Mouse (Mus musculus): ENCODE measurements around the gene Dcxr.

Dcxr gene

DNA sequence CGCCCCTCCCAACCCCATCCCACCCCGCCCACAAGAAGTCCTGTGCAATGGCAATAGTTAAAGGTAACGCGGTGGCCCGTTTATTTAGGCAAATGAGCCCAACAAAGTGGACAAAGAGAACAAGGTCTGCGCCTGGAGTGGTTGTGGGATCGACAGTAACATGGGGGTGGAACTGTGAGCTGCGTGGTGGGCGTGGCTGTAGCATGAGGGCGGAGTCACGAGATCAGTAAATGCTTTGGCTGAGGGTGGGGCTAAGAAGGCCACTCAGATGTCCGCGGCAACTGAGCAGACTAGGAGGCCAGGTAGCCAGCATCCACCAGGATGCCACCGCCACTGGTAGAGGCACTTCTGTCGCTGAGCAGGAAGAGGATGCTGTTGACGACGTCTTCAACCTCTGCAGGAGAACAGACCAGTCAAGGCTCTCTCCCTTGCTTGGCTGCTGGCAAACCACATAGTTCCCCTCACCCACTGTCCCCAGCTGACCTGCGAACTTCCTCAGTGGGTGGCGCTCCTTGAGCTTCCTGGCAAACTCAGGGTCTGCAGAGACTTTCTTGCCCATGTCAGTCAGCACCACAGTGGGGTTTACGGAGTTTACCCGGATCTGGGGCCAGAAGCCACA, 2.5 kb upstream of the Dcxr start:
- DNase-seq, result peak; percentile 41 to 45

DNA sequence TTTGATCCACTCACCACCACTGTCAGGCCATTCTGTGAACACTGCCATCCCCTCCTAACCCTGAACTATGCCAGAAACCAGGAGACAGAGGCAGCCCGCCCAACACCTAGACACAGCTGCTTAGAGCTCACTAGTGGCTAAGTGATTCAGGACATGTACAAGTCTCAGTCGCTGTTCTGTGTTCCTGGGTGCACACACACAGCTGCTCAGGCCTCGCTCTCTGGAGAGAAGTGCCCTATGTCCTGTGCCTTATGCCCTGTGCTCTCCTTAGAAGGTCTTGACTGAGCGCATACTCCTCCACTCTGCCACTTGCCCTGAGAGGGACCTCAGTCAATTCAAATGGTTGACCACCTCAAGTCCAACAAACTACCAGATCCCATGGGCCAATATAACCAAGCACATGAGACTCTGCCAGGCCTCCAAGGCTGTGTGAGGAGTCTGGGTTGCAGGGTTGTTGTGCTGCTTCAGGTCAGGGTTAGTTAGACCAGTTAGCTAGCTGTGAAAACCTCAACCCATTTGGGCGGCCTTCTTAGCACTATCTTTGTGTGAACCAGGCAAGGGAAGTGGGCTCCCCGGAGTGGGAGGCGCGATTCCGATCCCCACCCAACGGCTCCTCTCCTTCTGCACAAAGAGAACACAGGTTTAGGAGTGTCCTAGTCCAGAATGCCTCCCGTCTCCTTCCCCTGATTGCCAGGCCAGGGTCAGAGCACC, 1.6 kb upstream of the Dcxr start:
- peak in 1 of 2 experiments; percentile 7 for DNase-seq

DNA sequence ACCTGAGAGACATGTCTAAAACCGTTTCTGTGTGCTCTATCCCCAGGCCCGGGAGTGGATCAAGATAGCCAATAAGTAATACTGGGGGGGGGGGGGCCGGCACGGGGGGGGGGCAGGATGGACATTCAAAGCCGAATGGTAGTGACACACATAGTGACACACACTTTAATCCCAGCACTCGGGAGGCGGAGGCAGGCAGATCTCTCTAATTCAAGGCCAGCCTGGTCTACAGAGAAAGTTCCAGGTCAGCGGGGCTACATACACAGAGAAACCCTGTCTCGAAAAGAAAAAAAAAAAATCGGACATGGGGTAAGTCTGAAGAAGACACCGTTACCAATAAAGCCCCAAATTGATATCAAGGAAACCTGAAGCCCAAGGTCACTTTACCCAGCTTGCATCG, 483 bp upstream of the Dcxr start:
- no peak for DNase-seq

DNA sequence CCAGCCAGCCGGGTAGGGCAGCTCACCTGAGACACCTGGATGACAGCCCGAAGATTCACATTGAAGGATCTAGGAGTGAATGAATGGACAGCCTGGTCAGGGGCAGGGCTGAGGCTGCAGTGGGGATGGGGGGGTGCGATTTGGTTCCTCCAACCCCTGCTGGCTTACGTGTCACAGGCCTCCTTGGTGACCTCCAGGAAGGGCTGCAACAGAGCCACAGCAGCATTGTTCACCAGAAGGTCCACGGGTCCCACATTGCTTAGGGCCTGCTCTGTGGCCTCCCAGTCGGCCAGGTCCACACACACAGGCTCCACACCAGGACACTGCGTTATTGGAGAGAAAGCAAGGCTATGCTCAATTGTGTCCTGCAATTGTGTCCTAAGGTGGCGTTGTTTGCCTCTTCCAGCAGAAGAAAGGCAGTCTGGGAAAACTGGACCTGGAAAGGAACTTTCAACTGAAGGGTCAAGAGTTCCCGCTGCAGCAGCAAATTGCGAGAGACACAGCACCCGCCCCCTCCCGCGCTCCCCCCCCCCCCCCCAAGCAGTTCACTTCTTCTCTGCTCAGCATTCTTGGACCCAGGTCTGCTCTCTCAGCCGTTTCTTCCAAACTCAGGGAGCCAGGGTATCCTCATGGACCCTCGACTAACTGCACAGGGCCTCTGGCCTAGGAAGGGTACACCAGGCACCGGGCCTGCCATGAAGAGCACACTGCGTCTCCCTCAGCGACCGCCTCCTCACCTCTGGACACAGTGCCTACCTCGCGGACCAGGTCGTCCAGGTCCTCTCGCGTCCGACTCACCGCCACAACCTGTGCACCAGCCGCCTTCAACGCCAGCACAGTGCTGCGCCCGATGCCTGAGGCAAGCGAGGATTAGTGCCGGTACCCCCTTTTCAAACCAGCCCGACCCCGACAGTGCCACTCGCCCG, 575 bp downstream of the Dcxr start:
- no peak for DNase-seq

DNA sequence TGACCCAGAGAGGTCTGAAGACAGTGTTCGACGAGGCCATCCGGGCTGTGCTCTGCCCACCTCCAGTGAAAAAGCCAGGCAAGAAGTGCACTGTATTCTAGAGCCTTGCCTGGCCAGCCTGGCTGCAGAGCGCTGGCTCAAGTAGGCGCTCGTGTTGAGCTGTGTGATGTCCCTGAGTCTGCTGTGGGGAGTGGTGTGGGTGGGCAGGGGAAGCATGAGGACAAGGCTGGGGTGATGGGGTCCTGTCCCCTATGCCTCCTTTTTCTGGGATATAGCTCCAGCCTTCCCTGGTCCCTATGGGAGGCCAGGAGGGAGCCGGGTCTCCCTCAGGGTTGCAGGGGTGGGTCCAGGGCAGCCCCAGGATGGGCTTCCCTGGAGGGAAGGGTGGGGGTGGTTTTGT, 3.6 kb downstream of the Dcxr start:
- no peak for DNase-seq

DNA sequence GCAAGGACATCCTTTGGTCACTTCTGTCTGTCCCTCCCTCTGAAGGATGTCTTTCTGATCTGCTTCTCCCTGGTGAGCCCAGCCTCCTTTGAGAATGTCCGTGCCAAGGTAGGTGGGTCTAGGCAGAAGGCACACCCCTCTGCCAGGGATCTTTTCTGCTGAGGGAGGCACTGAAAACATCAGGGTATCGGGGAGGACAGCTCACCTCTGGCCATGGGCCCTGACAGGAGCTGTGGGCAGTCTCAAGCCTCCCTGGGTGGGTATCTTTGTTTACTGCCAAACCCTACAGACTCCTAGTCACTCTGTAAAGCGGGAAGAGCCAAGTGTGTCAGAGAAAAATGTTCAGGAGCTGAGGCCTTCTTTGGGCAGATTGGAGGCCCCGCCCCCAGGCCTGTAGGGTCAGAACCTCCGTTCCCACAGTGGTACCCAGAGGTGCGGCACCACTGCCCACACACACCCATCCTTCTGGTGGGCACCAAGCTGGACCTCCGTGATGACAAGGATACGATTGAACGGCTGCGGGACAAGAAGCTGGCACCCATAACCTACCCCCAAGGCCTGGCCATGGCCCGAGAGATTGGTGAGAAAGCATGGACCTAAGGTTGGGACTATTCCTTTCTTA, 4.2 kb downstream of the Dcxr start:
- peak in 1 of 2 experiments; percentile 10 for DNase-seq

DNA sequence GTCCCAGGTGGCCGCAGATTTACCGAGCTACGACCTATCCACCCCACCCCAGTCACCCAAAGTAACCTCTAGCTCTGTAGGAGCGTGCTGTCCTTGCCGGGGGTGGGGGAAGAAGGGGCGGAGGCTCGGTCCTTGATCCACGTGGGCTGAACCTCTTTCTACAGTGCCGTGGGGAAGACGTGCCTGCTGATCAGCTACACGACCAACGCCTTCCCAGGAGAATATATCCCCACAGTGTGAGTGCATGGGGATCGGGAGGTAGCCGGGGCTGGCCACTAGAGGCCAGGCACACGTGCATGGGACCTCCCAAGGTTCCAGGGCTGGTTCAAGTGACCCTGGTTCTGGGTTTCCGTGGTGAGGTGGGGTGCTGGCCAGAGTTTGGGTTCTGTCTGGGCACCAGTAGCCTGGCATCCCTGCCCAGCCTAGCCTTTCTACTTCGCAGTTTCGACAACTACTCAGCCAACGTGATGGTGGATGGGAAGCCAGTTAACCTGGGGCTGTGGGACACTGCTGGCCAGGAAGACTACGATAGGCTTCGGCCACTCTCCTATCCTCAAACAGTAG, 4.9 kb downstream of the Dcxr start:
- DNase-seq, result no peak

DNA sequence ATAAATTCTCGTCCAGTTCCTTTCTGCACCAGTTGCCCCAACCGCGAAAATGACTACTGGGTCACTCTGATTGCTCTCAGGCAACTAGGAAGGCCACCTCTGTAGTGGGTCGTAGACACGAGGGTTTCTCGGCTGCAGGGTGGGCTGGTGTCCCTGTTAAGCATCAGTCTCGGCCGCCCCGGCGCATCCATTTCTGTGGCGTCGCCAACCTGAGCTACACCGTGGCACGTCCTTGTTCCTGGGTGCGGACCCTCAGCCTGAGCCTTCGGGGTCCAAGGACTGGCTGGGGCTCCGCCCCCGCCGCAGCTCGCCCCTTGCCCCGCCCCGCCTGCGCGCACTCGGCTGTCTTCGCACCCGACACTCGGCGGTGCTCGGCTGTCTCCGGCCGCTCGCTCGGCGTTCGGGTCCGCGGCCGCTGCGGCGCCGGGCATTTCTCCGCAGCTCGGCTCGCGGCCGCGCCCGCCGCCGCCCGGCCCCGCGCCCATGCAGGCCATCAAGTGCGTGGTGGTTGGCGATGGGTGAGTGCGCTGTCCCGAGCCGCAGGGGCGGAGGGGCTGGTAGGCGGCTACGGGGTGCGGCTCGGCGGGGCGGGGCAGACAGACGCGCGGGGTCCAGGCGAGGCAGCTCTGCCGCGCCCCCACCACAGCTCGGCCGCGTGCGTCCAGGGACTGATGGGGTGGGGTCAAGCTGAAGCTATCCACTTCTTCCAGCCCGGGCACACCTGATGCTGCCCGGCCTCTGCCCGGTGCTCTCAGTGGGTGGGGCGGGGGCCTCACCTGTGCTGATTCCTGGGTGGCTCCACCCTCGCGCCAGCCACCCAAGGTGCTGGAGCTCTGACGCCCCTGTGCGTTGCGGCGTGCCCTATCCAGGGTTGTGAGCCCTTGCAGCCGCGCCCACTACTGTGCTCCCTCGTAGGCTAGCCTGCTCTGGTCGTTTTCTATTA, 5.7 kb downstream of the Dcxr start, which contains the start of gene Rac3:
Rac3 (plus strand) TSS at position 347 of the 943 bp plus-strand sequence.
- DNase-seq, result peak; percentile 90 to 93

DNA sequence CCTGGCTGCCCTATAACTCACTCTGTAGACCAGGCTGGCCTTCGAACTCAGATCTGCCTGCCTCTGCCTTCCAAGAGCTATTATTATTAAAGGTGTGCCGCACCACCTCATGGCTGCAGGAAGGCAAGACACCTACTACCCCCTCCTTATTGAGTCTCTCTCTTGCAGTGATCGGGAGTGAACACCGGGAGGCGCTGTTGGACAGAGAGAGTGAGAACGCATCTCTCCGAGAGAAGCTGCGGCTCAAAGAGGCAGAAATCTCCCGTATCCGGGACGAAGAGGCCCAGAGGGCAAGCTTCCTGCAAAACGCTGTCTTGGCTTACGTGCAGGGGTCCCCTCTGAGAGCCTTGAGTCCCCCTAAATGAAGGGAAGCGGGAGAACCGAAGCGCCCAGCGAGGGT, 6.6 kb downstream of the Dcxr start:
- peak; percentile 96 to 98 for DNase-seq

DNA sequence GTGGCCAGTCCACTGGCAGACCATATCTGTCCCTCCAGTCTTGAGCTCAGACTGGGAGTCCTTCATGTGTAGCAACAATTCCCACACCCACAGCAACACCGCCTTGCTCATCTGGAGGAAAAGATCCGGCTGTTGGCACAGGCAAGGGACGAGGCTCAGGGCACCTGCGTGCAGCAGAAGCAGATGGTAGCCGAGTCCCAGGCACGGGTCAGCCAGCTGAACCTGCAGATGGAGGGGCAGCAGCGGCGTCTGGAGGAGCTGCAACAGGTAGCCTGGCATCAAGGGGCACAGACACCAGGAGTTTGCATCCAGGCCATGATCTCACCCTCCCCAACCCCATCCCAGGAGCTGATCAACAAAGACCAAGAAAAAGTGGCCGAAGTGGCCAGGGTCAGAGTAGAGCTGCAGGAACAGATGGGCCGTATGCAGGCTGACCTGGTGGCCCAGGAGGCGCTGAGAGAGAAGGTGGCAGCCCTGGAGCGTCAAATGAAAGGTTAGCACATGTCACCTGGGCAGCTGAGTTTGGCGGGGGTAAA, 7.2 kb downstream of the Dcxr start:
- DNase-seq, result peak; percentile 40 to 45

DNA sequence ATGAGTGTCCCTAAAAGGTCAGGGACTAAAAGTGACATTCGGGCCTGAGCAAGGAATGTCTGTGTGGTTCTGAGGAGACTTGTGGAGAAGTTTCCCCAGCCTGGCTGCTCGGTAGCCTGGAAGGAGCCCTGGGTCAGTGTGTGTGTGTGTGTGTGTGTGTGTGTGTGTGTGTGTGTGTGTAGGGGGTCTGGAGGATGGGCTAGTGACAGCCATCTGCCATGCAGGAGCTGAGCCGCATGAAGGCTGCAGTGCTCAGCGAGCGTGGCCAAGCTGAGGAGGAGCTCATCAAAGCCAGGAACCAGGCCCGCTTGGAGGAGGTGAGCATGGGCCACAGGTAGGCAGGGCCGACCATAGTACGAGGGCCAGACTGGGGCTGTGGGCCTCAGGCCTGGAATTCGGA, 7.8 kb downstream of the Dcxr start:
- peak; percentile 46 to 59 for DNase-seq

DNA sequence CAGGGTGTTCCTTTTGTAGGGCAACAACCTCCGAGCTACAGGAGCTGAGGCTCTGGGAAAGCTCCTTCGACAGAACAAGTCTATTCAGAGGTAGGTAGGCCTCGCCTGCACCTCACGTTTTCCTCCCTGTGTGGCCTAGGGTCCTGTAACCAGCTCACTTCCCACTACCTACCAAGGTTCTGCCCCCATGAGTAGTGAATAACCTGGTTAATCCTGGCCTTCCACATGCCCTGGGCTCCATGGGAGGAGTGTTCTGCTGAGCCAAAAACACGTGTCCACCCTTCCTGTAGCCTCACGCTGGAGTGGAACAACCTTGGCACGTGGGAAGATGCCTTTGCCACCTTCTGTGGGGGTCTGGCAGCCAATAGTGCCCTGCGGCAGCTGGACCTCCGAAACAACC, 11.9 kb downstream of the Dcxr start:
- DNase-seq, result no peak

DNA sequence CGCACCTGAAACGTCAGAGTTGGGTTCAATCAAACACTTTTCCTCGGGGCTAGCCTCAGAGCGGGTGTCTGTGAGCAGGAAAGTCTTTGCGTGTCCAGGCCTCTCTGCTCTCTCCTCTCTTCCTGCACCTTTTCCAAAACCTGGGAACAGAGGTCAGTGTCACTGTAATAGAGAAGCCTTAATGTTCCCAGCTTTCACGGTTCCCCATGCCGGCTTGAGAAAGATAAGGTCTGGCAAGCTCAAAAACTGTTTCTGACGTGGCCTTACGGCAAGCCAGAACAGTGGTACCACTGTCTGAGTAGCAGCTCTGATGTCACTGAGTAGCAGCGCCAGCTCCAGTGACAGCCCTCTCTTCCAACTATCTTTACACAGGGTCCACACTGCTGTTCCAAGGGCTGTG, 12.5 kb downstream of the Dcxr start:
- no peak for DNase-seq

DNA sequence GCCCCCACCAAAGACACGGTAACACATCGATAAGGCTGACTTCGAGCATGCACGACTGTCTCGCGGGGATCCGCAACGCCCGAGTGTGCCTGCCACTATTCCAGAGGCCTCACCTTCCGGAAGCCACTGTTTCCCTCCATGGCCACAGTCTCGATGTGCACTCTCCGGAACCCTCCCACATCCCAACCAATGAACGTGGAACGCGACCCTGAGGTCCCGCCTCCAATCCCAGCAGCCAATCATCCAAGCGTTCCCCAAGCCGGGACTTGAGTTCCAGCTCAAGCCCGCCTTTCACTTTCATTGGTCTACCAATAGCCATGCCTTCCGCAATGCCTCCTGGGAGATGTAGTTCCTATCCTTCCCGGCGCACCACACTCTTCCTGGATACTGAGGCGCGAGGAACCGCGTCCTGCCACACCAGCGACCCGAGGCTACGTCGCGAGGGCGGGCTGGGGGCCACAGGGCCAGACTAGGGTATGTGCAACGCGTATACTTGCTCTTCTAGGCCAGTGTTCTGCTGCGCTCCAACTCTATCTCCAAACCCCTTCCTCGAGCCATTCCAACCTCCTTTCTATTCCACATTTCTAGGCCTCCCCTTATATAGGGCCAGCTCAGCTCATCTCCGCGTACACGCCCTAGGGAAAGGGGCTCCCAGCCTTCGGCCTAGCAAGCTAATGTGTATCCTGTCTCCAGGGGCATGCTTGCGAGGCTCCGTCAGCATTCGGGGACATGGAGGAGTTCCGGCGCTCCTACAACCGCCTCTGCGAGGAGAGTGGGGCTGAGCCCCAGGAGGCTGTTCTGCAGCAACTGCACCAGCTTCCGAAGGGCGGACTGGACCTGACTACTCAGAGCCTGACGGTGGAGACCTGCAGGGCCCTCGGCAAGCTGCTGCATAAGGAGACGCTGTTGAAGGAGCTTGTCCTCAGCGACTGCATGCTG, 13.2 kb downstream of the Dcxr start, which contains the start of the genes Cenpx and Lrrc45:
Cenpx (minus strand) TSS at position 159 of the 939 bp plus-strand sequence.
Lrrc45 (plus strand) TSS at position 346 of the 939 bp plus-strand sequence.
- peak; percentile 97 to 98 for DNase-seq

DNA sequence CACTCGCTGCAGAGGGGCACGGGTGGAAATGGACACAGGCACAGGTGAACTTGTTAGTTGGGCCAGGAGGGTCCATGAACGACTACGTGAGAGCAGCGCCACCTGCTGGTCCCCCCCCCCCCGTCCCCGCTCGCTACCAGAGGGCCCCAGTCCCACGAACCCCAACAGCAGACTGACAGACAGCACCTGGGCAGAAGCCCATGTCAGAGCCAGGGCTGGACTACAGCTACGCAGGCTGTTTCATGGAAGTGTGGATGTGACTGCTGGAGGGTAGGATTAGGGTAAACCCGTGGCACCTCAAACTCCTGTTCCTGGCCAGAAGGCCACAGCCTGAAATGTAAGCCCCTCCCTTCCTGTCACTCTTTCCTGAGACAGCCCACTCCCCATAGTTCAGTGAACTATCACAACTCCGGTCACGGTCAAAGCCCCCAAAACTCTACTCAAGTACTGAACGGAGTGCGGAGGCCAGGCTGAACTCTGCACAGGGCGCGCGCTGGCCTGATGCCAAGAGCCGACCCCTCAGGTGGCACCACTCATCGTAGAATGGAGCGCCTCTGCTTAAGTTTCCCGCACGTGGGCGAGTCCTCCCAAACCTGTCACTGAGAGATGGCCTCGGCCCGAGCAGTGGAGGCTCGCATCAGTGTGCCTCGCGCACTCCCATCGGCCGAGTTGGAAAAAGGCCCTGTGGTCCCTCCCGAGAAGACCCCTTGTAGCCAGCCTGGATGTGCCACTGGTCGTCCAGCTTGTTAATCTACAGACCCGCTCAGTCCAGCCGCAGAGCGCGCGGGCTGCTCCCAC, 14.1 kb downstream of the Dcxr start:
- peak; percentile 72 to 78 for DNase-seq

DNA sequence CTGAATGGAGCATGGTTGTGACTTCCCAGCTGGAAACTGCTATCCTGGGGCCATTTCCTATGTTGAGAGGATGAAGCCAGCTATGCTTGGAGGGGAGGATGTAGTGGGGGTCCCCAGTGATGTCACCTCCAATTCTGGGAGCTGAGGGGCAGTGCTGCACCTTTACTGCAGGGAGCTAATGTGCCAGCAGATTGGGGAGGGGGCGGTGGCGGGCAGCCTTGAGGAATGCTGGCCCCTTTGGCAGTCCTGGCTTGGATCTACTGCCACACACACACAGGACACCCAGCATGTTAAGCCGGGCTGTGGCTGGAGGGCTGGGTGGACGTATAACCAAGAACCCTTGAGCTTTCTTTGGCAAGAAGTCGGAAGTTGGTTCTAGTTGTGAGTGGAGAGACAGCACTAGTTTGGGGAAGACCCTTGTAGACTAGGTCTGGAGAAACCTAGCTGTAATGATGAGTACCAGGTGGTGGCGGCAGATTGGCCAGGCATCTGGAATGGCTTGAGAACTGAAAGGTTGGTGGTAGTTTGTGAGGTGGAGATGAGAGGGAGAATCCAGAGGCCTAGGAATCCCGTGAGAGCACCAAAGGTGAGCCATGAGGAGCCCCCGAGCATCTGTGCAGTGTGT, 15.0 kb downstream of the Dcxr start:
- DNase-seq, result no peak

DNA sequence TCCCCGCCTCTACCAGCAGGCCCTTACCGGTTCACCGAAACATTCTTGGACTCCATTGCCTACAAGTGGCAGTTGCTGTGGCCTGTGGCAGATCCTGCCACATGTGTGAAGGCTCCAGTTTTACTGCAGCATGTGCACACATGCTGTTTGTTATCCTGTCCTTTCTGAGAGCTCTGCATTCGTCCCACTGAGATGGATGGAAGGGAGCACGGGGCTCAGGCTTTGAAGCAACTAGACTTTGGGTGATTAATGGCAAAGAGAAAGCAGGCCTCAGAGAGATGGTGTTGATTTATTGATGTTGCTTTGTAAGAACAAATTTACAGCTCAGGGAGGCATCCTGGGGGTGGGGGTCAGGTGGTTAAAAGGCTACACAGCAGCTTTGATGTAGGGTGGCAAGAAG, 16.4 kb downstream of the Dcxr start:
- DNase-seq, result no peak

DNA sequence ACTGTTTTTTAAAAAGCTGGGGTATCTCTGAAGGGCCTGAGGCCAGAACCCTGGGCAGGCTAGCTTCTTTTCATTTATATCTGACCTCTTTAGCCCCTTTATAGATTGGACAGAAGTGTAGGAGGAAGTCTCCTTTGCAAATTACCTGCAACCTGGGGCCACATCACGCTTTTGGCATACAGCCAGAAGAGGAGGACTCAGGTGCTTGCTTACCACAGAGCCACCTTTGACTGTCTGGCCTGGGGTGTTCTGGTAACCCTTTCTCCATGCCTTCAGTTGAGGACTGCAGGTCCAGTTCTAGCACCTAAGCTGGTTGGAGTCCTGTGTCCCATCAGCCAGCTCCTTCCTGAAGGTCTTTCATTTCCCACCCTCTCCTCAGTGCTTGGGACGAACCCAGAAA, 17.5 kb downstream of the Dcxr start:
- no peak for DNase-seq

Data from cerebellum, postnatal 10 days (tissue).